Mouse (Mus musculus) ES-E14 (cell line): ENCODE data around the gene Alg14. TPM values are rescaled to one million over a fixed set of nuclear protein-coding genes. Genes with fewer than 3 reads are reported as not detected.

Experiments
- DNase-seq: peaks from one replicate; pipeline ENCODE4 v3.0.0-alpha.2; 2013; ENCODE audit warnings: low read depth, low spot score
- H3K27ac ChIP-seq: 2 replicates; pipeline ENCODE4 v1.5.1; 2012; ENCODE audit warnings: low read depth, mild to moderate bottlenecking, low read length, moderate library complexity, mixed read lengths; ENCODE audit not compliant: poor library complexity, insufficient read depth, severe bottlenecking
- H3K36me3 ChIP-seq: 2 replicates; pipeline ENCODE4 v1.6.1; 2012; ENCODE audit warnings: mild to moderate bottlenecking, low read length, moderate library complexity, mixed read lengths; ENCODE audit not compliant: control insufficient read depth, poor library complexity, insufficient read depth, severe bottlenecking
- H3K4me1 ChIP-seq, 2 experiments: fragments of 150-350 bp in 1 of 2; sonication (generic) in 1 of 2; 2 replicates each; pipeline ENCODE4 v1.6.1; 2012; ENCODE audit warnings: low read length in 2 of 2, mild to moderate bottlenecking in 1 of 2, mixed read lengths in 1 of 2; ENCODE audit not compliant: control insufficient read depth in 2 of 2, insufficient read depth in 2 of 2, poor library complexity in 1 of 2
- H3K4me3 ChIP-seq, 2 experiments: fragments of 150-350 bp in 1 of 2; sonication (generic) in 1 of 2; 2 replicates each; pipeline ENCODE4 v1.5.1; 2012; ENCODE audit warnings: low read length in 2 of 2, low read depth in 1 of 2, mild to moderate bottlenecking in 1 of 2, mixed read lengths in 1 of 2; ENCODE audit not compliant: insufficient read depth in 1 of 2, poor library complexity in 1 of 2, severe bottlenecking in 1 of 2
- H3K9ac ChIP-seq: 2 replicates; pipeline ENCODE4 v1.6.1; 2012; ENCODE audit warnings: low read depth, mild to moderate bottlenecking, low read length, mixed read lengths; ENCODE audit not compliant: poor library complexity, insufficient read depth, severe bottlenecking
- H3K9me3 ChIP-seq: fragments of 150-350 bp; sonication (generic); 2 replicates; pipeline ENCODE4 v1.6.1; 2012; ENCODE audit warnings: low read depth, mild to moderate bottlenecking, low read length; ENCODE audit not compliant: control insufficient read depth, insufficient read depth
- CHD2 ChIP-seq: IDR thresholded peaks from 2 replicates; pipeline ENCODE4 v1.6.1; 2014; ENCODE audit warnings: mild to moderate bottlenecking, low read depth, low read length, inconsistent platforms
- HCFC1 ChIP-seq: IDR thresholded peaks from 2 replicates; pipeline ENCODE4 v1.6.1; 2012; ENCODE audit warnings: low read length, inconsistent platforms, borderline replicate concordance; ENCODE audit not compliant: insufficient read depth
- MAFK ChIP-seq: IDR thresholded peaks from 2 replicates; pipeline ENCODE4 v1.6.1; 2014; ENCODE audit warnings: mild to moderate bottlenecking, low read depth, low read length, inconsistent platforms; ENCODE audit not compliant: insufficient read depth
- ZC3H11A ChIP-seq: IDR thresholded peaks from 2 replicates; pipeline ENCODE4 v1.6.1; 2012; ENCODE audit warnings: low read depth, mild to moderate bottlenecking, inconsistent platforms, low read length, borderline replicate concordance
- ZNF384 ChIP-seq: IDR thresholded peaks from 2 replicates; pipeline ENCODE4 v1.6.1; 2012; ENCODE audit warnings: low read depth, low read length, inconsistent platforms
- in situ Hi-C, 2 experiments: fragments of 600-800 bp; cut with MboI; formaldehyde crosslinking; loops; one replicate each; pipeline ENCODE4 v1.15.1; 2025; ENCODE audit warnings: low sequenced_read_pairs in 2 of 2, inconsistent platforms in 1 of 2; ENCODE audit not compliant: unreplicated experiment in 2 of 2
- total RNA-seq: library from RNA; depleted of rRNA; stranded (reverse); fragments of 300-350 nt; gene quantifications from 2 replicates; pipeline ENCODE4 v1.2.3, GENCODE M21; 2012

Gene Alg14
- total RNA-seq, 1 experiment: 18.4 TPM

GRCm38 (mm10) chr3:121258521-121259478, 32.8 kb upstream of the Alg14 start:
- in situ Hi-C loops: no loop called here
- TF ChIP-seq MAFK (no peak), ZC3H11A (no peak), ZNF384 (no peak), HCFC1 (no peak), CHD2 (no peak)
- no peaks in the 10 kb centered on the region for H3K4me1 ChIP-seq
- H3K27ac ChIP-seq: no peak overlapping the region
- no peak overlapping the region for H3K4me3 ChIP-seq
- no peak overlapping the region for H3K9ac ChIP-seq
- no peaks in the 10 kb centered on the region for H3K36me3 ChIP-seq
- DNase-seq: no peak
- H3K9me3 ChIP-seq: no peaks in the 10 kb centered on the region

GRCm38 (mm10) chr3:121260041-121260440, 31.5 kb upstream of the Alg14 start:
- no peaks in the 10 kb centered on the region for H3K4me1 ChIP-seq
- no peaks in the 10 kb centered on the region for H3K36me3 ChIP-seq
- no peak for DNase-seq
- no peak overlapping the region for H3K27ac ChIP-seq
- no peak for TF ChIP-seq MAFK
- no peak for TF ChIP-seq ZC3H11A
- TF ChIP-seq CHD2: no peak
- no peak for TF ChIP-seq ZNF384
- no peak for TF ChIP-seq HCFC1
- no peak overlapping the region for H3K4me3 ChIP-seq
- no peak overlapping the region for H3K9ac ChIP-seq
- in situ Hi-C loops: no loop called here
- no peaks in the 10 kb centered on the region for H3K9me3 ChIP-seq

GRCm38 (mm10) chr3:121260831-121261230, 30.7 kb upstream of the Alg14 start:
- no peak overlapping the region for H3K4me3 ChIP-seq
- H3K9ac ChIP-seq: no peak overlapping the region
- no peaks in the 10 kb centered on the region for H3K9me3 ChIP-seq
- H3K4me1 ChIP-seq: no peaks in the 10 kb centered on the region
- no peak overlapping the region for H3K27ac ChIP-seq
- no peaks in the 10 kb centered on the region for H3K36me3 ChIP-seq
- DNase-seq: no peak
- in situ Hi-C loops: no loop called here
- TF ChIP-seq MAFK: no peak
- TF ChIP-seq CHD2: no peak
- no peak for TF ChIP-seq ZNF384
- no peak for TF ChIP-seq HCFC1
- TF ChIP-seq ZC3H11A: no peak

GRCm38 (mm10) chr3:121261251-121261650, 30.3 kb upstream of the Alg14 start:
- H3K27ac ChIP-seq: no peak overlapping the region
- no peaks in the 10 kb centered on the region for H3K36me3 ChIP-seq
- TF ChIP-seq MAFK (no peak), CHD2 (no peak), ZC3H11A (no peak), ZNF384 (no peak), HCFC1 (no peak)
- H3K9ac ChIP-seq: no peak overlapping the region
- H3K4me1 ChIP-seq: no peaks in the 10 kb centered on the region
- no peaks in the 10 kb centered on the region for H3K9me3 ChIP-seq
- H3K4me3 ChIP-seq: no peak overlapping the region
- no peak for DNase-seq
- in situ Hi-C loops: no loop called here
